Mouse (Mus musculus): ENCODE measurements around the gene Slc7a4. TPM values are rescaled to one million over a fixed set of nuclear protein-coding genes. Genes with fewer than 3 reads are reported as not detected.

The Slc7a4 gene
- polyA plus RNA-seq, 1 experiment = not detected

DNA sequence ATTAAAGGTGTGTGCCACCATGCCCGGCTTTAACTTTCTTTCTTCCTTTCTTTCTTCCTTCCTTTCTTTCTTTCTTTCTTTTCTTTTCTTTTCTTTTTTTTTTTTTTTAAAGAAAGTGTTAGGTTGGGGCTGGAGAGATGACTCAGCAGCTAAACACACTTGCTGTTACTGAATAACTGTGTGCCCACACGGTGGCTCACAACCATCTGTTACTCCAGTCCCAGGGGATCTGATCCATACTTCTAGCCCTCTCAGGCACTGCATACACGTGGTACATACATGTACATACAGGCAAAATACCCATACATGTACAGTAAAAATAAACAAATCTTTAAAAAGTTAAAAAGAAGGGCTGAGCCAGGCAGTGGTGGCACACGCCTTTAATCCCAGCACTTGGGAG is 28.4 kb upstream of the Slc7a4 start:
- H3K4me3 ChIP-seq (replicated peaks) = no peak overlapping the region
- H3K36me3 ChIP-seq (ENCODE audit: control insufficient read depth) = no peaks in the 10 kb centered on the region
- no peak for TF ChIP-seq TAL1 (IDR thresholded peaks at IDR 0.05; ENCODE audit: low read length)
- no peak for TF ChIP-seq GATA1 (IDR thresholded peaks at IDR 0.05; ENCODE audit: low read length)
- no peaks in the 10 kb centered on the region for H3K4me1 ChIP-seq (ENCODE audit: control insufficient read depth)
- H3K9me3 ChIP-seq (ENCODE audit: control insufficient read depth, low read length) = peaks cover 12% of the 10 kb centered on the region
- H3K27me3 ChIP-seq (ENCODE audit: control insufficient read depth) = peaks cover 2% of the 10 kb centered on the region; the same call in 1 of the 2 replicates

DNA sequence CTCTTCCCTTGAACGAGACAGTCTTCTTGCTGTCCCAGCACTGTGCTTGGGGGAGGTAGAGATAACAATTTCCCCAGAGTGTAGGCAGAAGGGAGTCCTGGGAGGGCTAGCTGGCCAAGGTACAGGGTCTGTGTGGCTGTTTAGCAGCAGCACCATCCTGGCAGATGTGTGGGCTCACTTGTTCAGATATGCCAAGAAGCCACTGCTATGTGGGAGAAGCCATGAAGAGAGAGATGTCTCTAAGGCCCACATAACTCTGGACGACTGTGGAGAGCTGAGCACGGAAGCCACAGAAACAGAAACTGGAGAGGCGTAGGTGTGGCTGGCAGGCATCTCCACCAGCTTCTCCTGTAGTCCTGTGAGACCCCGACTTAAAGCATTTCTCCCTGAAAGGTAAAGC is 22.7 kb upstream of the Slc7a4 start:
- no peak for TF ChIP-seq GATA1 (IDR thresholded peaks at IDR 0.05; ENCODE audit: low read length)
- no peak overlapping the region for H3K4me3 ChIP-seq (replicated peaks)
- H3K36me3 ChIP-seq (ENCODE audit: control insufficient read depth) = no peaks in the 10 kb centered on the region
- no peaks in the 10 kb centered on the region for H3K4me1 ChIP-seq (ENCODE audit: control insufficient read depth)
- peaks cover 14% of the 10 kb centered on the region for H3K9me3 ChIP-seq (ENCODE audit: control insufficient read depth, low read length)
- H3K27me3 ChIP-seq (ENCODE audit: control insufficient read depth) = peaks cover 4% of the 10 kb centered on the region; the same call in 1 of the 2 replicates

DNA sequence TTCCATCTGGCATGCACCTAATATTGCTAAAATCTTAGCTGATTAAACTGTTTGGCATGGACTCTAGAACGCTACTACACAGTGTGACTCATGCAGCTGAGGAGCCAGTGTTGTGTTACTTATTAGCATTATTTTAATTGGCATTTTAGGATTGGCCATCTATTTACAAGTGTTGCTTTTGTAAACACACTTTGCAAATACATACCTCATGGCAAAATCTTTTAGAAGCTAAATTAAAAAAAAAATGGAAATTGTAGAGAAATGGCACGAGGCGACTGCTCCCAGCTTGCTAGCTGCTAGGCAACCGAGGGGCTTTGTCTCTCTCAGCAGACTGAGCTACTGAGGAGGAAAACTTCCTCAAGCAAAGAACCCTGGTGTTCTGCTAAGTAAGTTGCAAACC is 21.9 kb upstream of the Slc7a4 start:
- H3K4me1 ChIP-seq (ENCODE audit: control insufficient read depth) = no peaks in the 10 kb centered on the region
- TF ChIP-seq TAL1 (IDR thresholded peaks at IDR 0.05; ENCODE audit: low read length) = no peak
- no peak for TF ChIP-seq GATA1 (IDR thresholded peaks at IDR 0.05; ENCODE audit: low read length)
- H3K27me3 ChIP-seq (ENCODE audit: control insufficient read depth) = peaks cover 4% of the 10 kb centered on the region; the same call in 1 of the 2 replicates
- no peaks in the 10 kb centered on the region for H3K36me3 ChIP-seq (ENCODE audit: control insufficient read depth)
- peaks cover 9% of the 10 kb centered on the region for H3K9me3 ChIP-seq (ENCODE audit: control insufficient read depth, low read length)
- no peak overlapping the region for H3K4me3 ChIP-seq (replicated peaks)

DNA sequence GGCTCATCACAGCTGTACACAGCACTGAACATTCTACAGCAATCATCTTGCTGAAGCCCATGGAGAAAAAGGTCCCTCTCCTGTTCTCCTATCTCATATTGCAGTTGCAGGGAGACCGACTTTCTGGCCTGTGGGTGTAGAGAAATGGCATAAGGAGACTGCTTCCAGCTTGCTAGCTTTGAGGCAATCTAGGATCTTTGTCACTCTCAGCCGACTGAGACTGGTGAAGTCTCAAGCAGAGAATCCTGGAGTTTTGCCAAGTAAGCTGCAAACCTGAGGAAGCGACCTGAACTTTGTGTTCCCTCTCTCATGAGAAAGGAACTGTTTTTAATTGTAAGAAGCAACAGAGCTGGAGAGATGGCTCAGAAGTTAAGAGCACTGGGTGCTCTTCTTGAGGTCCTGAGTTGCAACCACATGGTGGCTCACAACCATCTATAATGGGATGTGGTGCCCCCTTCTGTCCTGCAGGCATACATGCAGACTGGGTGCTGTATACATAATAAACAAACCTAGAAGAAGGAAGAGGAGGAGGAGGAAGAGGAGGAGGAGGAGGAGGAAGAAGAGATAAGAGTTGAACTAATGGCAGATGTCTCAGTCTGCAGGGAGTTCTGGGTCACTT is 18.0 kb upstream of the Slc7a4 start:
- no peaks in the 10 kb centered on the region for H3K9me3 ChIP-seq (ENCODE audit: control insufficient read depth, low read length)
- H3K27me3 ChIP-seq (ENCODE audit: control insufficient read depth) = 0 out of 2 replicates have a peak, but pooled peaks cover 2% of the 10 kb centered on the region
- no peak overlapping the region for H3K4me3 ChIP-seq (replicated peaks)
- TF ChIP-seq TAL1 (IDR thresholded peaks at IDR 0.05; ENCODE audit: low read length) (no peak), GATA1 (IDR thresholded peaks at IDR 0.05; ENCODE audit: low read length) (no peak)
- H3K4me1 ChIP-seq (ENCODE audit: control insufficient read depth) = no peaks in the 10 kb centered on the region
- no peaks in the 10 kb centered on the region for H3K36me3 ChIP-seq (ENCODE audit: control insufficient read depth)

DNA sequence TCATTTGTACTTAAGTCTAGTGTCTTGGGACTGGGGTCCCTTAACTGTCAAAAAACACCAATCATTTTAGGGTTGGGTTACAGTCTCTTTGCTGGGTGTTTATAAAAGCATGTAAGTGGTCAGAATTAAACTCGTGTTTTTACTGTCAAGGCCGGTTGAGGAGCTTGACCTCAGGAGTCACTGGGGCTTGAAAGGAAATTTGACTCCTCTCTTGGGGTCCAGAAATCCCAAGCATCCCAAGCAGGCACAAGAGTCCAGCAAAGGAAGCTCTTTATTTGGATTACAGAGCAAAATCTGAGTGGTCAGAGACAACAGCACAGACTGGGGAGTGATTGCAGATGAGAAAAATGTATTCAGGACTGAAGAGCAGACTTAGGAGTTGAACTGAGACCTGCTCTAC is 7.7 kb upstream of the Slc7a4 start:
- Histone ChIP-seq H3K36me3 (ENCODE audit: control insufficient read depth) (no peaks in the 10 kb centered on the region), H3K9me3 (ENCODE audit: control insufficient read depth, low read length) (peaks cover 11% of the 10 kb centered on the region), H3K4me1 (ENCODE audit: control insufficient read depth) (no peaks in the 10 kb centered on the region), H3K27me3 (ENCODE audit: control insufficient read depth) (no peaks in the 10 kb centered on the region), H3K4me3 (replicated peaks) (no peak overlapping the region)
- TF ChIP-seq GATA1 (IDR thresholded peaks at IDR 0.05; ENCODE audit: low read length) (no peak), TAL1 (IDR thresholded peaks at IDR 0.05; ENCODE audit: low read length) (no peak)

DNA sequence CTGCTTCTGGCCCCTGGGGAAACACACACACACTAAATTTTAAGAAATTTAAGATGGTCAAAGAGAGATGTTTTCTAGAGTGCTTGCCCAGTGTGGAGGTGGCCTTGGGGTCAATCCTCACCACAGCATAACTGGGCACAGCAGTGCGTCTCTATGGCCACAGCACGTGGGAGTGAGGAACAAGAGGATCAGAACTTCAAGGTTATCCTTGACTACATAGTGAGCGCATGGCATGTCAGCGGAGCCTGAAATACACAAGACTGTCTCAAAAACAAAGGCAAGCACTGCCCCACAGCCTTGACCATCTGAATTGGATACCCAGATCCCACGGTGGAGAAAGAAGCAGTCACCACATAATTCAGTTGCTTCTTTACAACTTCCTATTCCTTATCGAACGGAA is 1.5 kb upstream of the Slc7a4 start:
- H3K9me3 ChIP-seq (ENCODE audit: control insufficient read depth, low read length) = peaks cover 9% of the 10 kb centered on the region
- H3K27me3 ChIP-seq (ENCODE audit: control insufficient read depth) = no peaks in the 10 kb centered on the region
- H3K4me3 ChIP-seq (replicated peaks) = no peak overlapping the region
- H3K4me1 ChIP-seq (ENCODE audit: control insufficient read depth) = no peaks in the 10 kb centered on the region
- no peaks in the 10 kb centered on the region for H3K36me3 ChIP-seq (ENCODE audit: control insufficient read depth)
- TF ChIP-seq GATA1 (IDR thresholded peaks at IDR 0.05; ENCODE audit: low read length) (no peak), TAL1 (IDR thresholded peaks at IDR 0.05; ENCODE audit: low read length) (no peak)

DNA sequence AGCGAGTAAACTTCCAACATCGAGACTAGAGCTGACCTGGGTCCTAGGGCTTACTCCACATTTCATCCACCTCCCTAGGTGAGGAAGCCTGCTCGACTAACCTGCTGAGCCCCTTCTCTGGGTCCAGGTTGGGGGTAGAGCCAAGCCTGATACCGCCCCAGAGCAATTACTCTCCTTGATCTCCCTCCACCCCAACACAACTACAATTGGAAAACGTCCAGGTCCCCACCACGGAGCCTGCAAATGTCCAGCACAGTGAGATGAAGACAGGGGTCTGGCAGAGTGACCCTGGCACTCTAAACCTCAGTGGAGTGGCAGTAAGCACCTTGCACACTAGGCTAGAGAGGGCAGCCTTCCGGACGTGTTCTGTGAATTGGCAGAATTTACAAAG is 6.2 kb downstream of the Slc7a4 start:
- peaks cover 43% of the 10 kb centered on the region for H3K27me3 ChIP-seq (ENCODE audit: control insufficient read depth)
- TF ChIP-seq TAL1 (IDR thresholded peaks at IDR 0.05; ENCODE audit: low read length) (no peak), GATA1 (IDR thresholded peaks at IDR 0.05; ENCODE audit: low read length) (no peak)
- H3K4me1 ChIP-seq (ENCODE audit: control insufficient read depth) = peaks cover 9% of the 10 kb centered on the region
- no peaks in the 10 kb centered on the region for H3K9me3 ChIP-seq (ENCODE audit: control insufficient read depth, low read length)
- H3K36me3 ChIP-seq (ENCODE audit: control insufficient read depth) = no peaks in the 10 kb centered on the region
- H3K4me3 ChIP-seq (replicated peaks) = peak overlapping the region; percentile 53

DNA sequence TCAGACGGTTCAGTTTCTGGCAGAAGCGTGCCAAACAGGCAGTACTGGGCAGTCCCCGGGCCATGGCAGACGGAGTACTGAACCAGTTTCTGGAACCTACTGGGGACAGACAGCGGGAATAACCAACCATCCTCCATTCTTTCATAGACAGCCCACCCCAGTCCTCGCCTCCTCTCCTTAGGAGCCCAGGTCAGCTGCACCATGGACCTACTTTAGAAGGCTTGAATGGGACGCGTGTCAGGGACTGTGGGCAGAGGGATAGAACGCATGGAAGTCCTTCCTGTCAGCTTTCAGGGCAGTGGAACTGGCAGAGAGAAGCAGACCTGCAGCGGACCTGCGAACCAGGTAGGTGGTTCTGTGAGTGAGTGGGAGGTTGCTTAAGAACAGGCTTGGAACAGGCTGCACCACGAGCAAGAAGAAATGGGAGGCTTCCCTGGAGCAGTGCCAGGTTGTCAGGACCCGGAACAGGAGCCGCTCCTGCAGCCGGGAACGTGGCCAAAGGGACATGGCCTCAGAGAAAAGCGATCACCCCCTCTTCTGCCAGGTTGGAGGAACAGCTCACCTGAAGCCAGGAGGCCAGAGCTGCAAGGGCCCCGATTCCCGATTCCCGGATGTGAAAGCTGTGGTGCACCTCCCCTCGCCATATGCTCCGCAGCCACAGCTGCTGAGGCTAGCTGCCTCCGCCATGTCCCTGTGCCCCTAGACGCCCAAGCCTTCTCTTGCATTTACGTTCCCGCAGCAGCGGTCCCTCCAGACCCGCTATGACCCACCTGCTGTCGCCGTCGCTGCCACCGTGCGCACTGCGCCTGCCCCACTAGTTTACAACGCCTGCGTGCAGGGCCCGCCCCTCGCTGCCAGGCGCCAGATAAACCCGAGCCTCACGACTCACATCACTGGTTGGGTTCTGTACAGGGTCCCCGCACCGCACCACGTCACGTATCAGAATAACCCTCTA is 6.9 kb downstream of the Slc7a4 start:
- TF ChIP-seq TAL1 (IDR thresholded peaks at IDR 0.05; ENCODE audit: low read length) = no peak
- H3K36me3 ChIP-seq (ENCODE audit: control insufficient read depth) = no peaks in the 10 kb centered on the region
- H3K9me3 ChIP-seq (ENCODE audit: control insufficient read depth, low read length) = no peaks in the 10 kb centered on the region
- peaks cover 43% of the 10 kb centered on the region for H3K27me3 ChIP-seq (ENCODE audit: control insufficient read depth)
- H3K4me3 ChIP-seq (replicated peaks) = peak overlapping the region; percentile 53
- peaks cover 9% of the 10 kb centered on the region for H3K4me1 ChIP-seq (ENCODE audit: control insufficient read depth)

DNA sequence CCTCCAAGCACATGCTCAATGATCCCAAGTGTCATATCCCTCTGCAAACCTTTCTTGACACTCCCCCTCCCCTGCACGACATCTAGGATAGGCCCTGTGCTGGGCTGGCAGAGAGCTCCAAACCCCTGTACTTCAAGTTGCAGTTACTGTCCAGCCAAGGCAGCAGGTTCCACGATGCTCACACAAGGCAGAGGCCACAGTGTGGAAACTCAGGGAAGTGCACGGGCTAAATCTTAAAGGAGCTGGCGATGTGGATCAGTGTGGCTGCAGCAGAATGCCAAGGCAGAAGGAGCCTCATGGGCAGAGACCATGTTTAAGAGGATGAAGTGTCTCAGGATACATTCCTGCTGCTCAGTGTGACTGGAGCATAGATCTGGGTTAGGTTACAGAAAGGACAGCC is 16.8 kb downstream of the Slc7a4 start:
- Histone ChIP-seq H3K4me1 (ENCODE audit: control insufficient read depth) (peaks cover 4% of the 10 kb centered on the region), H3K9me3 (ENCODE audit: control insufficient read depth, low read length) (no peaks in the 10 kb centered on the region), H3K36me3 (ENCODE audit: control insufficient read depth) (no peaks in the 10 kb centered on the region), H3K4me3 (replicated peaks) (no peak overlapping the region), H3K27me3 (ENCODE audit: control insufficient read depth) (peaks cover 41% of the 10 kb centered on the region)
- no peak for TF ChIP-seq TAL1 (IDR thresholded peaks at IDR 0.05; ENCODE audit: low read length)
- no peak for TF ChIP-seq GATA1 (IDR thresholded peaks at IDR 0.05; ENCODE audit: low read length)
